Mouse (Mus musculus) C2C12 (cell line): Measurements from ENCODE around the gene Ppwd1.

Source experiments
- CTCF ChIP-seq: IDR thresholded peaks from one replicate; pipeline ENCODE4 v1.5.1; 2011; ENCODE audit not compliant: control insufficient read depth, insufficient read depth, insufficient read length
- FOSL1 ChIP-seq: IDR thresholded peaks from one replicate; pipeline ENCODE4 v1.8.0; 2011; ENCODE audit warnings: mild to moderate bottlenecking, low read length; ENCODE audit not compliant: poor library complexity, insufficient read depth, severe bottlenecking
- MAX ChIP-seq: IDR thresholded peaks from one replicate; pipeline ENCODE4 v1.6.1; 2011; ENCODE audit warnings: mild to moderate bottlenecking, control low read depth
- MYOD1 ChIP-seq: IDR thresholded peaks from one replicate; pipeline ENCODE4 v1.6.1; 2011; ENCODE audit warnings: low read depth; ENCODE audit not compliant: control insufficient read depth, insufficient read length
- USF1 ChIP-seq: IDR thresholded peaks from one replicate; pipeline ENCODE4 v1.6.1; 2011; ENCODE audit warnings: low read depth, mild to moderate bottlenecking, control low read depth, moderate library complexity

DNA sequence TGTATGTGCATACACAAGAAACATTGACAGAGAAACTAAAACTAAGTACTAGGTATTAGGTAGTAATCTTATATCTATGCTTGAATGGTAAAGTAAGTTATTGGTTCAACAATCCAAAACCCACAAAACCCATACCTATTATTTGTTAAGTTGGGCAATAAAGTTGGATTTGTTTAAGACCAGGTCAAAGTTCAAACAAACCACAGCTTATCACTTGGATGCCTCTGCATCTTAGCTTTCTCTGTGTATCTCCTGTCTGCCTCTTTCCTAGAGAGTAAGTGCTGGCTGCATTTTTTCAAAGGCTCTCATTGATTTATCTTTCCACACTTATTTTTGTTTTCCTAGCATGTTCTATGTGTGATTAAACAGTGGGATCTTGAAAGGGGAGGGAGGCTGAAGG, 56.1 kb downstream of the Ppwd1 start:
- TF ChIP-seq USF1 (no peak), CTCF (no peak), FOSL1 (no peak), MYOD1 (no peak), MAX (no peak)
